In genomic region chrX:75381699-75382098, GRCm38 (mm10) we compare ENCODE assay signal across 7 mouse cellular contexts. TPM values are rescaled to one million over a fixed set of nuclear protein-coding genes. Genes with fewer than 3 reads are reported as not detected.
A peak's percentile ranks its signal among the peaks of the same experiment; 100 is the strongest.
DNase-seq lines count a peak whose midpoint lies in the region; ATAC-seq lines count a peak whose summit lies in the region.

No protein-coding gene starts in this region.

- H3K27me3 ChIP-seq in lung, embryonic 15.5 days, result no peaks in the 10 kb centered on the region
- no peaks in the 10 kb centered on the region for H3K27me3 ChIP-seq in embryonic facial prominence, embryonic 13.5 days
- no peaks in the 10 kb centered on the region for H3K27me3 ChIP-seq in intestine, embryonic 15.5 days (replicated peaks)
- no peaks in the 10 kb centered on the region for H3K27me3 ChIP-seq in neural tube, embryonic 14.5 days (ENCODE audit: control insufficient read depth, insufficient read depth, low read length)

- H3K4me1 ChIP-seq in lung, embryonic 15.5 days, result no peaks in the 10 kb centered on the region
- H3K4me1 ChIP-seq in embryonic facial prominence, embryonic 13.5 days, result no peaks in the 10 kb centered on the region
- H3K4me1 ChIP-seq in intestine, embryonic 15.5 days (replicated peaks), result no peaks in the 10 kb centered on the region
- H3K4me1 ChIP-seq in neural tube, embryonic 14.5 days (ENCODE audit: control insufficient read depth, insufficient read depth, low read length), result no peaks in the 10 kb centered on the region

- H3K9ac ChIP-seq in lung, embryonic 15.5 days, result no peak overlapping the region
- H3K9ac ChIP-seq in embryonic facial prominence, embryonic 13.5 days, result no peak overlapping the region
- no peak overlapping the region for H3K9ac ChIP-seq in intestine, embryonic 15.5 days
- no peak overlapping the region for H3K9ac ChIP-seq in neural tube, embryonic 14.5 days (replicated peaks; ENCODE audit: low read depth, low read length)

- no peak for DNase-seq in lung, postnatal 25 days (ENCODE audit: low spot score)
- DNase-seq in frontal cortex, adult 2 months (ENCODE audit: extremely low spot score in 1 of 2, low spot score in 1 of 2), result no peak
- no peak for DNase-seq in ovary, postnatal 10 days (ENCODE audit: low spot score)

- peak overlapping the region; percentile 49 for H3K4me3 ChIP-seq in lung, embryonic 15.5 days
- H3K4me3 ChIP-seq in embryonic facial prominence, embryonic 13.5 days, result peak overlapping the region; percentile 52
- H3K4me3 ChIP-seq in intestine, embryonic 15.5 days (replicated peaks), result peak overlapping the region; percentile 45; the same call in 1 of the 2 replicates
- H3K4me3 ChIP-seq in neural tube, embryonic 14.5 days (ENCODE audit: low read depth, low read length), result peak overlapping the region; percentile 49

- no peaks in the 10 kb centered on the region for H3K9me3 ChIP-seq in lung, embryonic 15.5 days
- H3K9me3 ChIP-seq in embryonic facial prominence, embryonic 13.5 days, result no peaks in the 10 kb centered on the region
- no peaks in the 10 kb centered on the region for H3K9me3 ChIP-seq in intestine, embryonic 15.5 days
- no peaks in the 10 kb centered on the region for H3K9me3 ChIP-seq in neural tube, embryonic 14.5 days (ENCODE audit: control insufficient read depth, low read length)

- H3K27ac ChIP-seq in lung, embryonic 15.5 days, result 0 out of 2 replicates have a peak overlapping the region, but pooled peaks have one; percentile 33
- H3K27ac ChIP-seq in embryonic facial prominence, embryonic 13.5 days, result no peak overlapping the region
- H3K27ac ChIP-seq in intestine, embryonic 15.5 days, result no peak overlapping the region
- H3K27ac ChIP-seq in neural tube, embryonic 14.5 days (ENCODE audit: low read depth, low read length), result no peak overlapping the region

- no peaks in the 10 kb centered on the region for H3K36me3 ChIP-seq in lung, embryonic 15.5 days
- no peaks in the 10 kb centered on the region for H3K36me3 ChIP-seq in embryonic facial prominence, embryonic 13.5 days
- no peaks in the 10 kb centered on the region for H3K36me3 ChIP-seq in intestine, embryonic 15.5 days
- no peaks in the 10 kb centered on the region for H3K36me3 ChIP-seq in neural tube, embryonic 14.5 days (ENCODE audit: control insufficient read depth, insufficient read depth, low read length)

- 60% methylated on average over 5 of the region's 5 CpGs for WGBS in lung, embryonic 15.5 days
- 70% methylated on average over 5 of the region's 5 CpGs for WGBS in embryonic facial prominence, embryonic 13.5 days
- WGBS in intestine, embryonic 15.5 days, result 65% methylated on average over 5 of the region's 5 CpGs
- 71% methylated on average over 5 of the region's 5 CpGs for WGBS in neural tube, embryonic 14.5 days

- no peak for ATAC-seq in lung, embryonic 15.5 days (ENCODE audit: borderline replicate concordance, extremely low read depth, low FRiP score, low TSS enrichment)
- ATAC-seq in embryonic facial prominence, embryonic 13.5 days (ENCODE audit: insufficient number of reproducible peaks, insufficient read depth, low FRiP score, low TSS enrichment, low read depth), result no peak
- peak; percentile 59 for ATAC-seq in intestine, embryonic 15.5 days
- ATAC-seq in neural tube, embryonic 14.5 days (ENCODE audit: low read depth), result peak; percentile 25; the same call in 1 of the 2 replicates

- H3K4me2 ChIP-seq in lung, embryonic 15.5 days, result peak overlapping the region; percentile 49; the same call in 1 of the 2 replicates
- peak overlapping the region; percentile 53 for H3K4me2 ChIP-seq in embryonic facial prominence, embryonic 13.5 days
- peak overlapping the region; percentile 51; the same call in 1 of the 2 replicates for H3K4me2 ChIP-seq in intestine, embryonic 15.5 days (replicated peaks)
- H3K4me2 ChIP-seq in neural tube, embryonic 14.5 days (ENCODE audit: low read depth, low read length), result peak overlapping the region; percentile 45; the same call in 1 of the 2 replicates

RNA-seq across cellular contexts. Expression of gene Fundc2, which starts 0.5 kb away (rescaled TPM):
- 65.8 and 70.9 TPM in 2 replicates for polyA plus RNA-seq in lung, embryonic 15.5 days (2015; fragmentation: Nextera tagmentation; extraction: Ambion mirVana)
- polyA plus RNA-seq in embryonic facial prominence, embryonic 13.5 days (2015; fragmentation: Nextera tagmentation; extraction: Ambion mirVana), result 68.1 and 70.1 TPM in 2 replicates
- polyA plus RNA-seq in intestine, embryonic 15.5 days (2015; fragmentation: Nextera tagmentation; extraction: Ambion mirVana), result 59.8 and 81.7 TPM in 2 replicates
- polyA plus RNA-seq in neural tube, embryonic 14.5 days (2014; fragmentation: Nextera tagmentation; extraction: Ambion mirVana), result 27.3 and 36.0 TPM in 2 replicates
- 27.1 and 31.0 TPM in 2 replicates for polyA plus RNA-seq in frontal cortex, adult 2 months (2012; rRNA removed)

RNA-seq across cellular contexts. Expression of gene F8, which starts 0.7 kb away (rescaled TPM):
- polyA plus RNA-seq in lung, embryonic 15.5 days (2015; fragmentation: Nextera tagmentation; extraction: Ambion mirVana), result 1.6 and 1.9 TPM in 2 replicates
- 2.0 and 2.5 TPM in 2 replicates for polyA plus RNA-seq in embryonic facial prominence, embryonic 13.5 days (2015; fragmentation: Nextera tagmentation; extraction: Ambion mirVana)
- polyA plus RNA-seq in intestine, embryonic 15.5 days (2015; fragmentation: Nextera tagmentation; extraction: Ambion mirVana), result 0.77 and 1.4 TPM in 2 replicates
- 1.4 and 3.6 TPM in 2 replicates for polyA plus RNA-seq in neural tube, embryonic 14.5 days (2014; fragmentation: Nextera tagmentation; extraction: Ambion mirVana)
- polyA plus RNA-seq in frontal cortex, adult 2 months (2012; rRNA removed), result 0.53 and 0.72 TPM in 2 replicates

RNA-seq across cellular contexts. Expression of gene Cmc4, which starts 34.7 kb away (rescaled TPM):
- polyA plus RNA-seq in lung, embryonic 15.5 days (2015; fragmentation: Nextera tagmentation; extraction: Ambion mirVana), result 22.8 and 23.6 TPM in 2 replicates
- polyA plus RNA-seq in embryonic facial prominence, embryonic 13.5 days (2015; fragmentation: Nextera tagmentation; extraction: Ambion mirVana), result 29.6 and 30.8 TPM in 2 replicates
- polyA plus RNA-seq in intestine, embryonic 15.5 days (2015; fragmentation: Nextera tagmentation; extraction: Ambion mirVana), result 19.4 and 22.1 TPM in 2 replicates
- polyA plus RNA-seq in neural tube, embryonic 14.5 days (2014; fragmentation: Nextera tagmentation; extraction: Ambion mirVana), result 22.2 and 28.1 TPM in 2 replicates
- 17.9 and 22.0 TPM in 2 replicates for polyA plus RNA-seq in frontal cortex, adult 2 months (2012; rRNA removed)

RNA-seq across cellular contexts. Expression of gene Mtcp1, which starts 34.7 kb away (rescaled TPM):
- polyA plus RNA-seq in lung, embryonic 15.5 days (2015; fragmentation: Nextera tagmentation; extraction: Ambion mirVana), result 9.8 and 12.0 TPM in 2 replicates
- polyA plus RNA-seq in embryonic facial prominence, embryonic 13.5 days (2015; fragmentation: Nextera tagmentation; extraction: Ambion mirVana), result 10.8 and 11.7 TPM in 2 replicates
- 7.5 and 8.0 TPM in 2 replicates for polyA plus RNA-seq in intestine, embryonic 15.5 days (2015; fragmentation: Nextera tagmentation; extraction: Ambion mirVana)
- 7.2 and 10.3 TPM in 2 replicates for polyA plus RNA-seq in neural tube, embryonic 14.5 days (2014; fragmentation: Nextera tagmentation; extraction: Ambion mirVana)
- polyA plus RNA-seq in frontal cortex, adult 2 months (2012; rRNA removed), result 7.6 and 7.7 TPM in 2 replicates

RNA-seq across cellular contexts. Expression of gene Brcc3, which starts 34.7 kb away (rescaled TPM):
- polyA plus RNA-seq in lung, embryonic 15.5 days (2015; fragmentation: Nextera tagmentation; extraction: Ambion mirVana), result 66.9 and 69.5 TPM in 2 replicates
- 58.9 and 60.9 TPM in 2 replicates for polyA plus RNA-seq in embryonic facial prominence, embryonic 13.5 days (2015; fragmentation: Nextera tagmentation; extraction: Ambion mirVana)
- 70.5 and 72.3 TPM in 2 replicates for polyA plus RNA-seq in intestine, embryonic 15.5 days (2015; fragmentation: Nextera tagmentation; extraction: Ambion mirVana)
- 41.3 and 47.9 TPM in 2 replicates for polyA plus RNA-seq in neural tube, embryonic 14.5 days (2014; fragmentation: Nextera tagmentation; extraction: Ambion mirVana)
- 18.0 and 26.3 TPM in 2 replicates for polyA plus RNA-seq in frontal cortex, adult 2 months (2012; rRNA removed)

Comparison
In these comparisons a context has a peak if more than half of its experiments do, and no peak if none do; other contexts are left out.
1. ATAC-seq: peak in intestine, embryonic 15.5 days (single experiment) and neural tube, embryonic 14.5 days (single experiment); none in lung, embryonic 15.5 days (single experiment) and embryonic facial prominence, embryonic 13.5 days (single experiment).
2. Peak in every context shown above with its lines, with median percentiles within 50 percentile points of each other: H3K4me2 ChIP-seq and H3K4me3 ChIP-seq.